Mouse (Mus musculus) olfactory bulb, adult 2 months (tissue): ENCODE measurements at regions not wholly inside any gene's neighbourhood (a gene's known extent, or its start where the extent isn't known, plus 50 kb on each side); places are given as distances from the start of the nearest gene placed in this dataset.

Experiments used
- H3K27ac ChIP-seq: fragments of 200-500 bp; 2 replicates; pipeline ENCODE4 v1.5.1; 2012; ENCODE audit warnings: low read depth, low read length; ENCODE audit not compliant: insufficient read depth
- H3K4me1 ChIP-seq: fragments of 200-500 bp; 2 replicates; pipeline ENCODE4 v1.6.1; 2012; ENCODE audit warnings: low read length; ENCODE audit not compliant: control insufficient read depth, insufficient read depth
- H3K4me3 ChIP-seq: fragments of 200-500 bp; 2 replicates; pipeline ENCODE4 v1.5.1; 2012; ENCODE audit warnings: mild to moderate bottlenecking, low read depth, low read length, moderate library complexity; ENCODE audit not compliant: insufficient read depth
- CTCF ChIP-seq: fragments of 200-500 bp; IDR thresholded peaks from 2 replicates; pipeline ENCODE4 v1.5.1; 2012; ENCODE audit warnings: low read depth, mild to moderate bottlenecking, low read length, moderate library complexity; ENCODE audit not compliant: insufficient read depth
- POLR2A ChIP-seq: fragments of 200-500 bp; IDR thresholded peaks from 2 replicates; pipeline ENCODE4 v1.6.1; 2012; ENCODE audit warnings: mild to moderate bottlenecking, low read depth, low read length, moderate library complexity; ENCODE audit not compliant: insufficient read depth
- WGBS: fragments of 180-500 bp; shearing (Covaris S2); methylation state at CpG from one replicate; pipeline ENCODE4 v1.1.7; 2018; 5-methylcytosine and 5-hydroxymethylcytosine counted together

- H3K4me3 ChIP-seq: no peak overlapping the region
- no peak overlapping the region for H3K27ac ChIP-seq
- 72% methylated on average over 4 of the region's 4 CpGs for WGBS
- TF ChIP-seq POLR2A: no peak
- TF ChIP-seq CTCF: no peak
- H3K4me1 ChIP-seq: peaks cover 10% of the 10 kb centered on the region; the same call in 1 of the 2 replicates
These were observed 279.6 kb downstream of the Gm49356 start for GRCm38 (mm10) chr15:59168660-59169170.

- WGBS: 74% methylated on average over 12 of the region's 12 CpGs
- Histone ChIP-seq H3K4me3 (no peak overlapping the region), H3K27ac (no peak overlapping the region), H3K4me1 (peaks cover 14% of the 10 kb centered on the region)
- no peak for TF ChIP-seq CTCF
- no peak for TF ChIP-seq POLR2A
These were observed 280.2 kb downstream of the Gm49356 start for GRCm38 (mm10) chr15:59169237-59169797.

- Histone ChIP-seq H3K27ac (no peak overlapping the region), H3K4me3 (no peak overlapping the region), H3K4me1 (peaks cover 14% of the 10 kb centered on the region)
- 93% methylated on average over 3 of the region's 3 CpGs for WGBS
- TF ChIP-seq CTCF (no peak), POLR2A (no peak)
These were observed 280.7 kb downstream of the Gm49356 start for GRCm38 (mm10) chr15:59169831-59170230.

- no peak overlapping the region for H3K27ac ChIP-seq
- no peak for TF ChIP-seq POLR2A
- TF ChIP-seq CTCF: no peak
- H3K4me3 ChIP-seq: no peak overlapping the region
- H3K4me1 ChIP-seq: peaks cover 14% of the 10 kb centered on the region
- 60% methylated on average over 6 of the region's 6 CpGs for WGBS
These were observed 282.0 kb downstream of the Gm49356 start for GRCm38 (mm10) chr15:59171120-59171519.

DNA sequence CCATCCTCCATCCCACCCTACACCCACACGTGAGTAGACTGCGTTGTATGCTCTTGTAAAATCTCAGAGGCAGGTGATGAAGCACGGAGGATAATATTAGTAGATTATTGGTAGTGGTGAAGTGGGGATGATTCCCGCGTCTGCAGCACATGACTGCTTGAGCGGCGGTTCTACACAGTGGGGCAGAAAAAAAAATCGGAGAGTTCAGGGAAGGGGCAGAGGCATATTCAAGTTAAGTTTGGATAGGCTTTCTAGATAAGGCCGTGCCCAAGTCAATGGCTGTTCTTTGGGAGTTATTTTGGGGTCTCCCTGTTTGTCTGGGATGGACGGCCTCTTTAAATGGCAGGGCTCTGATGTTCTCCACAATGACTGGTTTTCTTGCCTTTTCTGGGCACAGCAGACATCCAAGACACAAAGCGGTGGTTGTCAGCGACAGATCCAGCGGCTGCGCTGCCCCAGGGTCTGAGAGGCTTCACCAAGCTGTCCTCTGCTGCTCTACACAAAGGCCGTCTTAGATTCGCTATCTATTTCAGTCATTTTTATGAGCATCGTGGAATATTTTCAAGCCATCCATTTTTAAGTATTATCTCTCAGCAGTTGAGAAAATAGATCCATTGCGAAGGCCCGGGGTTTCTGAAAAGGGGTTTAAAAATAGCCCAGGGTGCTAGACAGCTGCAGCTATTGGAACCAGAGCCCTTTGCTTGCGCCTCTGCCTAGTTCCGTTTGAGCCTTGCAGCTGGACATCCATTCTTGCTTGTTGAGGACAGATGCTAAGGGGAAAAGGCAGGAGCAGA lies 284.6 kb downstream of the Gm49356 start:
- Histone ChIP-seq H3K4me3 (no peak overlapping the region), H3K27ac (peak overlapping the region; percentile 79), H3K4me1 (peaks cover 10% of the 10 kb centered on the region)
- WGBS: 55% methylated on average over 21 of the region's 21 CpGs
- no peak for TF ChIP-seq CTCF
- TF ChIP-seq POLR2A: no peak

GRCm38 (mm10) chr15:59174246-59174751 lies 285.2 kb downstream of the Gm49356 start:
- no peak for TF ChIP-seq POLR2A
- no peak for TF ChIP-seq CTCF
- Histone ChIP-seq H3K4me3 (no peak overlapping the region), H3K27ac (peak overlapping the region; percentile 79), H3K4me1 (peaks cover 10% of the 10 kb centered on the region)
- 51% methylated on average over 7 of the region's 7 CpGs for WGBS

GRCm38 (mm10) chr15:59174893-59175531 lies 285.9 kb downstream of the Gm49356 start:
- Histone ChIP-seq H3K4me3 (no peak overlapping the region), H3K27ac (peak overlapping the region; percentile 51; the same call in 1 of the 2 replicates), H3K4me1 (peaks cover 10% of the 10 kb centered on the region)
- TF ChIP-seq POLR2A (no peak), CTCF (no peak)
- WGBS: 85% methylated on average over 8 of the region's 8 CpGs

- H3K4me3 ChIP-seq: no peak overlapping the region
- no peaks in the 10 kb centered on the region for H3K4me1 ChIP-seq
- no peak overlapping the region for H3K27ac ChIP-seq
- no peak for TF ChIP-seq CTCF
- no peak for TF ChIP-seq POLR2A
- WGBS: 92% methylated on average over 3 of the region's 3 CpGs
These were observed 291.0 kb downstream of the Gm49356 start for GRCm38 (mm10) chr15:59180076-59180475.
